In the genomic region with DNA sequence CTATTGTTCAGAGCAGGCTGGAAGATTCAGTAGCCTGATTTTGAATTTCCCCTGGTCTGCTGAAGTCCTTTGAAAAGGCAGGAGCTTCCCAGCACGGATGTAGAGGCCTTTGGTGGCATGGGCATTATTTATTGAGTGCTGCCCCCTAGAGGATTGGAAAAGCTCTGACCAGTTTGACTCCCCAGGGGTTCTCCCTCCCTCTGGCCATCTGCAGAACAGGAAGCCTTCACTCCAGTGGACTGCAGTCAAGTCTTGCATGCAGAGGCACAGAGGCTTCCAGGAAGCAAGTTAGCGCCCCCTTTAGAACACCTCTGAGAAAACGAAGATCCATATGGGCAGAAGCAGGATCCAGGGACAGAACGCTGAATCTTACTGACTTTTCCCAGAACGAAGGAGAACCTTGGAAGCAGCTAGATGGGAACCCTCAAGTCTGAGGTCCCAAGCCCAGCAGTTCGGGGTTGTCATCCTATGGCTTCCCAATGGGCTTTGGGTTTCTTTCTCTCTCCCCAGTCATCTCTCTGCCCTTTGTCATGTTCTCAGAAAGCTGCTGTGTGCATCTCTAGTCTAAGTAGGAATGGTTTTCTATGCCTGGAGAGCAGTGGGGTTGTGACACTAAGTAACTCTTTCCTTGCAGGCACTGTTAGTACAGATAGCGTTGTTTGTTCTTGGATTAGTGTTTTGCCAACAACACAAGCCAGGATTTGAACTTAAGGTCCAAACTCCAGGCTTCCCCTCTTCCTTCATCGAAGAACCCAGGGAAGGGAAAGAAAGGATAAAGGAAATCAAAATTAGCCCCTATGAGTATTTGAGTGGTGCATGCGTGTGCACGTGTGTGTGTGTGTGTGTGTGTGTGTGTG, we compare ENCODE assay signal across 7 mouse cellular contexts. TPM values are rescaled to one million over a fixed set of nuclear protein-coding genes. Genes with fewer than 3 reads are reported as not detected.
A peak's percentile ranks its signal among the peaks of the same experiment; 100 is the strongest.
DNase-seq lines count a peak whose midpoint lies in the region; ATAC-seq and TF ChIP-seq lines count a peak whose summit lies in the region.

No protein-coding gene starts in this region.

- no peaks in the 10 kb centered on the region for H3K27me3 ChIP-seq in C2C12 (ENCODE audit: control insufficient read depth, insufficient read depth, insufficient read length)
- no peaks in the 10 kb centered on the region; the same call in 1 of the 2 replicates for H3K27me3 ChIP-seq in heart, adult 2 months (ENCODE audit: control insufficient read depth, insufficient read depth, low read length)
- H3K27me3 ChIP-seq in kidney, postnatal 0 days (ENCODE audit: insufficient read depth, low read length): peaks cover 14% of the 10 kb centered on the region; the same call in 1 of the 2 replicates
- peaks cover 55% of the 10 kb centered on the region for H3K27me3 ChIP-seq in liver, embryonic 15.5 days

- intact Hi-C loops in heart, adult 2 months (cut with DNase I): loop anchor here (5.0 kb wide), 8 partner anchors 266 to 1559 kb away; no protein-coding TSS in a partner anchor

- H3ac ChIP-seq in C2C12 (ENCODE audit: control insufficient read depth, insufficient read length, low read depth): no peak overlapping the region

- H3K79me3 ChIP-seq in C2C12 (ENCODE audit: low read depth): peaks cover 28% of the 10 kb centered on the region

- H3K9me3 ChIP-seq in kidney, postnatal 0 days (replicated peaks; ENCODE audit: low read length): no peaks in the 10 kb centered on the region
- no peaks in the 10 kb centered on the region for H3K9me3 ChIP-seq in liver, embryonic 15.5 days (replicated peaks)

- no peak overlapping the region for H3K9ac ChIP-seq in heart, adult 2 months (ENCODE audit: low read depth, low read length)
- no peak overlapping the region for H3K9ac ChIP-seq in kidney, postnatal 0 days (ENCODE audit: low read depth, low read length)
- H3K9ac ChIP-seq in liver, embryonic 15.5 days: no peak overlapping the region

- TF ChIP-seq POLR2A in heart, adult 2 months (IDR thresholded peaks at IDR 0.05; ENCODE audit: insufficient read depth, low read depth, low read length): no peak

- H3K4me1 ChIP-seq in heart, adult 2 months (ENCODE audit: control insufficient read depth, insufficient read depth, low read length): peaks cover 3% of the 10 kb centered on the region; the same call in 1 of the 2 replicates
- peaks cover 7% of the 10 kb centered on the region; the same call in 1 of the 2 replicates for H3K4me1 ChIP-seq in kidney, postnatal 0 days (replicated peaks; ENCODE audit: insufficient read depth, low read length)
- H3K4me1 ChIP-seq in liver, embryonic 15.5 days (replicated peaks): peaks cover 11% of the 10 kb centered on the region

- H3K36me3 ChIP-seq in C2C12 (ENCODE audit: control insufficient read depth, insufficient read depth): no peaks in the 10 kb centered on the region
- H3K36me3 ChIP-seq in heart, adult 2 months (ENCODE audit: control insufficient read depth, insufficient read depth, low read length): no peaks in the 10 kb centered on the region
- H3K36me3 ChIP-seq in kidney, postnatal 0 days (ENCODE audit: insufficient read depth, low read length): no peaks in the 10 kb centered on the region
- no peaks in the 10 kb centered on the region for H3K36me3 ChIP-seq in liver, embryonic 15.5 days (replicated peaks)

- WGBS in heart, adult 2 months: 36% methylated on average over 10 of the region's 10 CpGs
- WGBS in kidney, postnatal 0 days: 37% methylated on average over 10 of the region's 10 CpGs
- WGBS in liver, embryonic 15.5 days (ENCODE audit: insufficient replicate concordance): 19% methylated on average over 10 of the region's 10 CpGs

- H3K27ac ChIP-seq in heart, adult 2 months: peak overlapping the region; percentile 44
- H3K27ac ChIP-seq in kidney, postnatal 0 days: no peak overlapping the region
- H3K27ac ChIP-seq in liver, embryonic 15.5 days (replicated peaks): no peak overlapping the region

- H3K4me2 ChIP-seq in kidney, postnatal 0 days (ENCODE audit: low read length): no peak overlapping the region
- H3K4me2 ChIP-seq in liver, embryonic 15.5 days: no peak overlapping the region

- peak; percentile 90 for TF ChIP-seq EP300 in heart, adult 2 months (IDR thresholded peaks at IDR 0.05; ENCODE audit: insufficient read depth, low read depth, low read length)

- H3K4me3 ChIP-seq in C2C12 (ENCODE audit: insufficient read depth, poor library complexity, severe bottlenecking): no peak overlapping the region
- no peak overlapping the region for H3K4me3 ChIP-seq in heart, adult 2 months
- no peak overlapping the region for H3K4me3 ChIP-seq in kidney, postnatal 0 days (replicated peaks; ENCODE audit: low read depth, low read length)
- no peak overlapping the region for H3K4me3 ChIP-seq in liver, embryonic 15.5 days (replicated peaks)

- TF ChIP-seq CTCF in C2C12 (IDR thresholded peaks at IDR 0.05; ENCODE audit: control insufficient read depth, insufficient read depth, insufficient read length): peak; percentile 47
- peak; percentile 91 for TF ChIP-seq CTCF in heart, adult 2 months (IDR thresholded peaks at IDR 0.05)
- TF ChIP-seq CTCF in kidney, postnatal 0 days (IDR thresholded peaks at IDR 0.05; ENCODE audit: low read depth): peak; percentile 90

- H3K79me2 ChIP-seq in C2C12 (ENCODE audit: control insufficient read depth, insufficient read depth): peaks cover 31% of the 10 kb centered on the region
- H3K79me2 ChIP-seq in heart, adult 2 months (replicated peaks; ENCODE audit: control insufficient read depth, insufficient read depth, low read length): no peaks in the 10 kb centered on the region

- ATAC-seq in kidney, postnatal 0 days (replicated peaks; ENCODE audit: low FRiP score, low read depth): no peak; the same call in 1 of the 2 replicates
- 0 out of 2 replicates have a peak, but pooled peaks have one; percentile 18 for ATAC-seq in liver, embryonic 15.5 days (ENCODE audit: insufficient read depth)

- peak; percentile 94 for DNase-seq in NIH3T3 (ENCODE audit: low read depth)
- DNase-seq in cerebellum, postnatal 36 days: peak; percentile 71
- peak; percentile 79 to 88 for DNase-seq in heart, adult 2 months
- DNase-seq in kidney, postnatal 0 days (ENCODE audit: low spot score): peak; percentile 98
- DNase-seq in right cerebral cortex, adult 18-20 months: peak; percentile 79

TF ChIP-seq in C2C12, 6 proteins besides CTCF, POLR2A, EP300 and RAD21:
- TF ChIP-seq USF1 (IDR thresholded peaks at IDR 0.05; ENCODE audit: low read depth): no peak
- TF ChIP-seq FOSL1 (IDR thresholded peaks at IDR 0.05; ENCODE audit: insufficient read depth, low read length, poor library complexity, severe bottlenecking): no peak
- TF ChIP-seq CEBPB (IDR thresholded peaks at IDR 0.05; ENCODE audit: low read depth): no peak
- no peak for TF ChIP-seq MYOG (IDR thresholded peaks at IDR 0.05; ENCODE audit: control insufficient read depth, extremely low read depth, insufficient read length)
- TF ChIP-seq MAX (IDR thresholded peaks at IDR 0.05): no peak
- TF ChIP-seq MYOD1 (IDR thresholded peaks at IDR 0.05; ENCODE audit: control insufficient read depth, insufficient read length, low read depth): no peak

RNA-seq across cellular contexts. Expression of gene Nrp2, which starts 1.8 kb away (rescaled TPM):
- 16.8 TPM for polyA plus RNA-seq in C2C12 (2012; fragmentation: generic; extraction: Trizol)
- total RNA-seq in heart, adult 2 months (2021): 10 to 100 TPM; 20.7 to 29.6 TPM
- 15.6 and 24.2 TPM in 2 replicates for polyA plus RNA-seq in heart, adult 2 months (2012; rRNA removed)
- polyA plus RNA-seq in kidney, postnatal 0 days (2015; fragmentation: Nextera tagmentation; extraction: Ambion mirVana): 5.4 and 5.6 TPM in 2 replicates
- polyA plus RNA-seq in liver, embryonic 15.5 days (2015; fragmentation: Nextera tagmentation; extraction: Ambion mirVana): 0.71 and 0.75 TPM in 2 replicates
